Mouse (Mus musculus) bone marrow macrophage, adult 2 months (primary cell): ENCODE measurements around the gene Scrn2. TPM values are rescaled to one million over a fixed set of nuclear protein-coding genes. Genes with fewer than 3 reads are reported as not detected.

ENCODE experiments used
- H3K27ac ChIP-seq: 2 replicates; pipeline ENCODE4 v1.5.1; 2012; ENCODE audit warnings: low read depth, low read length; ENCODE audit not compliant: insufficient read depth
- H3K4me1 ChIP-seq: 2 replicates; pipeline ENCODE4 v1.6.1; 2012; ENCODE audit warnings: low read length; ENCODE audit not compliant: control insufficient read depth, insufficient read depth
- H3K4me3 ChIP-seq: 2 replicates; pipeline ENCODE4 v1.5.1; 2012; ENCODE audit warnings: mild to moderate bottlenecking, low read length, moderate library complexity; ENCODE audit not compliant: insufficient read depth
- CTCF ChIP-seq: IDR thresholded peaks from 2 replicates; pipeline ENCODE4 v1.5.1; 2012; ENCODE audit warnings: low read depth, mild to moderate bottlenecking, low read length, moderate library complexity
- POLR2A ChIP-seq: IDR thresholded peaks from 2 replicates; pipeline ENCODE4 v1.6.1; 2012; ENCODE audit warnings: mild to moderate bottlenecking, low read depth, low read length, borderline replicate concordance
- polyA plus RNA-seq: library from polyadenylated mRNA; stranded (reverse); fragments of >200 nt; gene quantifications from 2 replicates; pipeline ENCODE4 v1.2.4, GENCODE M21; 2012; ENCODE audit not compliant: missing spikeins, insufficient read depth, insufficient read length

Gene Scrn2
- polyA plus RNA-seq: 1.5 and 2.2 TPM in 2 replicates

DNA sequence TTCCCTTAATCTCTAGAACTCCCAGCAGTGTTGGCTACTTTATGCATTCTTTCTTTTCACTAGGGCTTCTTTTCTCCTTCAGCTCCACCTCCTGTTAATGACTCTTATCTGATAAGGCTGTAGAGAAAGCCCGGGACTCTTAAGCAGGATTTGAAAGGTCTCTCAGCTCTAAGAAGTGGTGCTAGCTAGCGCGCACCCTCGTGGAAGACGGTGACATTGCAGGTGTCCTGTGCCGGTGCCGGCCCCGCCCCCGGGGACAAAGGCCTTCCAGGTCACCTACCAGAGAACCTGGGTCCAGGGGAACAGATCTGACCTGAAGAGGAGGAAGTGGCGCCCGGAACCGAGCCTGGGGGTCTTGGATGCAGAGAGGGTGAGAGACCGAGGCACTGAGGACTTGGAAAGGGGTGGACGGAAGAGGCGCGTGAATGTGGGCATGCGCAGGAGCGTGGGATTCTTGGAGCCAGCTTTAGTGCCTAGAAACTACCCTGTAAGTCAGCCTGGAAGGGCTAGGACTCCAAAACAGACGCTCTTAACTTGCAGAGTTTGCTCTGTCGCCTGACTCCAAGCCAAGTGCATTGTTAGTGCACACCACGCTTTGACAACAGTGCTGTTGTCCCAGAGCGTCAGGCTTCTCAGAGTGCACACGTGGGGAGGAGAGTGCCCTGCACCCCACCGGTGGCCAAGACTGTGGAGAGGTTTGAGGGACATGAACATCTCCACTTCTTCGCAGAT lies at the start of gene Scrn2:
Gene Scrn2 (plus strand): TSS at position 253 of the 732 bp plus-strand sequence.
- Histone ChIP-seq H3K4me1 (peaks cover 8% of the 10 kb centered on the region), H3K4me3 (peak within 1 kb of the TSS; percentile 74), H3K27ac (no peak within 1 kb of the TSS)
- TF ChIP-seq CTCF (peak; percentile 50; the same call in 1 of the 2 replicates), POLR2A (no peak)

DNA sequence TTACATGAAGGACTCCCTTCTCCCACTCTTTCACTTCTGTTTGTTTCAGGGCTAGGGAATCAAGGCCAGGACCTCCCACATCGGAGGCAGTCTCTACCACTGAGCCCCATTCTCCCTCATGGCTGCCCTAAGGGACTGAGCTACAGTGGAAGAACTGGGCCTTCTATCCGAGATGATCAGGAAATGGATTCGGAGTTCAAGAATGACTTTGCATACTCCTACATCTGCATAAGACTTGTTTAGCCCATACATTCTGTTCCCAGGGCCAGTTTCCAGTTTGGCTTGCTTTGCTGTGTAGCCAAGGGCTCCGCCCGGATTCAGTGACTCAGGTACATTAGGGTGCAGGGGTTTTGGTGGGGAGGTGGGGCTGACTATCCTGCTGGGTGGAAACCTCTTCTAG lies 49.7 kb upstream of the Scrn2 start:
- H3K27ac ChIP-seq: no peak overlapping the region
- no peak overlapping the region for H3K4me3 ChIP-seq
- peaks cover 19% of the 10 kb centered on the region for H3K4me1 ChIP-seq
- TF ChIP-seq CTCF (no peak), POLR2A (no peak)

DNA sequence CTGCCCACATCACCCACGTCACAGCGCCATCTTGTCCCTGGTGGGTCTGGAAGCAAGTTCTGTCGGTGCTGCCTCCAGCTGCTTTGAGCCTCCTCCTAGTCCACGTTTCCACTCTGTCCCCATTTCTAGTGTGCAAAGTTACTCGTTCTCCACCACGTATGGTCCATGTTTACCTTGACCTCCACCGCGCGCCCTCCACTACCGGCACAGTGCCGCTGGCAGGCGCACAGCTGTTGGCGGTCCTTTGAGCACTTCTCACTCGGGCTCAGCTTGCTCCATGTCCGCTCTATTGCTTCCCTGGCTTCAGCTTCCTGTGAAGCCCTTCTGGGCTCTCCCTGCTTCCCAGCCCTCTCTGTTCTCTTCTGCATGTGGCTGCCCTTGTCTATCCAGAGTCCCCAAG lies 48.3 kb upstream of the Scrn2 start:
- H3K4me3 ChIP-seq: no peak overlapping the region
- H3K27ac ChIP-seq: no peak overlapping the region
- H3K4me1 ChIP-seq: peaks cover 5% of the 10 kb centered on the region
- TF ChIP-seq CTCF (no peak), POLR2A (no peak)

DNA sequence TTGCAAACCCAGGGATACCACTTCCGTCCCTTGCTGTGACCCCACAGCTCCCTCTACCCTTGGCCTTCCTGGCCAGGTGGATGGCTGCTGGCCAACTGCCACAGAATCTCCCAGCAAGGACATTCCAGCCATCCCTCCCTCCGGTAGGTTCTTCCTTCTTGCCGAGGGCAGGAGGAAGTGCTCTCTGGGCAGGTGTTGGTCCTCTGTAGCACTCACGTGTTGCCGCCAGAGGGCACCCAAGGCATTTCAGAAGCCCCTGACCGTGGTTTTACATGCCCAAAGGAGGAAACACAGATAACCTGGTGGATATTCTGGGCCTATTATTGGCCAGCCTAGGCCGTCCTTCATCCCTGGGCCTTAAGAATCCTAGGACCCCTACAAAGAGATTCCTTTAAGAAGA lies 47.4 kb upstream of the Scrn2 start:
- Histone ChIP-seq H3K4me1 (peaks cover 5% of the 10 kb centered on the region), H3K4me3 (no peak overlapping the region)
- TF ChIP-seq CTCF (peak; percentile 75), POLR2A (no peak)

DNA sequence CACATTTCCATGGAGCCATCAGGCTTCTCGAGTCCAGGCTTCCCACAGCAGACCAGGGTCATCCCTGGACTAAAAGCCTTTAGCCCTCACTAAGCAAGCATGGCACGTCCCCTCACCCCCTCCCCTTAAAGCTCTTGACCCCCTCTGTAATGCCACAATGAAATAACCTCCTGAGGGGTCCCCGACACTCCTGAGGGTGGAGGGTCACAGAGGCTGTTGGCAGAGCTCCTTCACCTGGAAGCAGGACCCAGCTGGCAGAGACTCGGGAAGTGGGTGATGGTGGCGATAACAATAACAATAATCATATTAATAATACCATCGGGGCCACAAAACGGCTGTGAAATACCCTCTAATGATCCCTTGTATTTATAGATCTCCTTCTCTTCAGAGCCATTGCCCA lies 46.9 kb upstream of the Scrn2 start, which contains the start of gene Sp2:
Gene Sp2 (minus strand): TSS at position 101 of the 400 bp plus-strand sequence.
- H3K4me1 ChIP-seq: peaks cover 6% of the 10 kb centered on the region
- H3K27ac ChIP-seq: no peak within 1 kb of the TSS
- TF ChIP-seq POLR2A (no peak), CTCF (no peak)
- H3K4me3 ChIP-seq: no peak within 1 kb of the TSS

More for the DNA sequence above, 47.4 kb upstream of the Scrn2 start:
- no peak overlapping the region for H3K27ac ChIP-seq

DNA sequence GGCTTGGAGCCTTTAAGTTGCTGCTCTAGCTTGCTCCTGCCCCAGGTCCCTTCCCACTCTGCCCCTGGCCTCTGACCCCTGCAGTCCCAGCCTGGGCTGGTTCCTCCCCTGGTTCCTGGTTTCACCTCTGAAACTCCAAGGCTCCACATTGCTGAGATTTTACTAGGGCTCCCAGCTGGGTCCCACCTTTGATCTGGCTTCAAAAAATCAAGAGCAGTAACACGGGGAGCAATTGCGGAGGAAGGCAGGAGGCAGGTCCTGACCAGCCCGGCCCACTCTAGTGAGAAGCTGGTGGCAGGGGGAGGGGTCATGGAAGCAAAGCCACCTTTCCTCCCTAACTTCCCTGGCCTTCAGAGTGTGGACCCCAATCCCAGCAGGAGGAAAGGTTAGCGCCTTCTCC lies 44.8 kb upstream of the Scrn2 start:
- H3K4me1 ChIP-seq: peaks cover 7% of the 10 kb centered on the region
- H3K27ac ChIP-seq: no peak overlapping the region
- TF ChIP-seq POLR2A (no peak), CTCF (no peak)
- H3K4me3 ChIP-seq: no peak overlapping the region

DNA sequence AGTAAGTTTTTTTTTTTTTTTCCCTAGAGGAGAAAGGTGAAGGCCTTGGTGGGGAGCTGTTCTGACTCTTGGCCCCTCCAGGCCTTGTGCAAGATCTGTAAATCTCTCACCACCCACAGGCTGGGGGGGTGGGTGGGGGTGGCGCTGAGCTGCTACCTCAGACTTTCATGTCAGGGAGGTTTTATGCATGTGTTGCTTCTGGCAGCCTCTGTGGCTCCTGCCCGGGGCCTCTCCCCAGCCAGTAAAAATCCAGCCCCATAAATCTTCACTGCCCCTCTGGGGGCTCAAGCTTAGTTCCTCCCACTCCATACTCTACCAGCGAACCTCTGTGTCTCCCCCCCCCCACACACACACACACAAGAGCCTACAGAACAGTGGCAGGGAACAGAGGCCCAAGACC lies 43.3 kb upstream of the Scrn2 start:
- Histone ChIP-seq H3K4me3 (no peak overlapping the region), H3K27ac (no peak overlapping the region), H3K4me1 (peaks cover 7% of the 10 kb centered on the region)
- TF ChIP-seq POLR2A: no peak
- TF ChIP-seq CTCF: no peak

DNA sequence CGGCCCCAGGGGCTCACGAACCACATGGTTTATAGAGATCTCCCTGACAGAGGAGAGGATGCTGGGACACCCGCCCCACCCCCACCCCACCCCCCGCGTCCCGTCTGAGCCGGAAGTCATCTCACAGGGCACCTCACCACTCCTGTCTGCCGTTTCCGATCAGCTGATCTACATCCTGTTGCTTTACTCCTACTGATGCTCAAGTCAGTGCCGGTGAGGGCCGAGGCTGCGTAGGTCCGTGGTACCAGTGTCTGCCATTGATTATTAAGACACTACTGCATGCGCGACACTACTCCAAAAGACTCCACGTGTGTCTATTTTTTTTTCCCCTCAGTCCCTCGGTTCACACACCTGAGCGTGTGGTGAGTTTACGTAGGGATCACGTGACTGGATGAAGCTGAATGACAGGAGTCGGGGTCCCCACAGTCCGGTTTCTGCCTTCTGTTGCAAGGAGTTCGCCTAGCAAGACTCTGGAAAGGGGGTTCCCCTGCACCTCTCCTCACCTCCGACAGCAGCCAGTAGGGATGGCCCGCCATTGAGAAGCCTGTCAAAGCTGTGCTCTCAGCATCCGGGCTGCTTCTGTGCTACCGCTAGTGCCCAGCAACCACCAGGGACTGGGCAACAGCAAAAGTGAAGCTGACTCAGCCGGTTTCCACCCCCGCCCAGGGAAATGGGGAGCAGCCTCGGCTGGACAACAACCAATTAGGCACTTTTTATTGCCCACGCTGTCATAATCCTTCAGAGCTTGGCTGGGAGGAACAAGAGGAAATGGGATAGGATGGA lies 41.7 kb upstream of the Scrn2 start:
- Histone ChIP-seq H3K4me1 (peaks cover 7% of the 10 kb centered on the region), H3K4me3 (peak overlapping the region; percentile 12; the same call in 1 of the 2 replicates), H3K27ac (no peak overlapping the region)
- TF ChIP-seq CTCF (no peak), POLR2A (no peak)

DNA sequence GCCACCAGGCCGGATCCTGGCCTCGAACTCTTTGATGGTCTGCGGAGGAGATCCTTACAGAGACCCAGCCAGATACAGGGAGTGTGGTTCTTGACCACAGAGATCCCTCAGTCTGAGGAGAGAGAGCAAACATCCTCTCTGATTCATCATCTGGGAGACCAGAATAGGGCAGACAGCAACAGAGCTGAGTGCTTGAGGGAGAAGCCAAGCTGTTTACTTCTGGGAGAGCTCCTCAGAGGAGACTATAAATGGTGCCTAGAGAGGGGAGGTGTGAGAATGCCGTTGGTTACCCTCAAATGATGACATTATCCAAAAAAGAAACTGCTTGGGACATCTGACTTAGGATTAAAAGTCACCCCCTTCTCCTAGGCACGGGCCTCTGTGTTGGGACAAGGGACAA lies 38.2 kb upstream of the Scrn2 start:
- Histone ChIP-seq H3K4me1 (peaks cover 7% of the 10 kb centered on the region), H3K27ac (no peak overlapping the region), H3K4me3 (no peak overlapping the region)
- no peak for TF ChIP-seq POLR2A
- no peak for TF ChIP-seq CTCF
